Comparison of ENCODE assay signal across 9 mouse cellular contexts in the genomic region with DNA sequence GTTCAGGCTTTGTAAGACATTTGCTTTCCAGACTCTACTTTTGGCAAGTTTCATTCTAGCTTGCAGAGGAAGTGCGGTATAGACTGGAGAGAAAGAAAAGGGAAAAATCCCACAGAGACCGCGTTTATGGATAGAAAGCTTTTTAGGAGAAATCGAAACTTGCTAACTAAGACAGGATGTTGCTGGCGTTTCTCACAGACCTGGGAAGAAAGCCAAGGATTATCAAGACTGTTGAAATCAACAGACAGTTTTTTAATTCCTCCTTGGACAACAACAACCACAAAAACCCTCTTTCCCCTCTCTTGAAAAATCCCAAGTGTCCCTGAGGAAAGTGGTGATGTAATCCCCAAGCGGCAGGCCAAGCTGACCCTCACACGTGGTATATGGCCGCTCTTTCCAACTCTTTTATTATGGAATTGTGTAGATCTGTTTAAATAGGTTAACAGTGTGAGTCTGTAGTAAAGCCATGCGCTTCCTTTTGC. TPM values are rescaled to one million over a fixed set of nuclear protein-coding genes. Genes with fewer than 3 reads are reported as not detected.
DNase-seq lines count a peak whose midpoint lies in the region; ATAC-seq and TF ChIP-seq lines count a peak whose summit lies in the region.
"Had no signal": no experiment of that assay in that cellular context is flagged by ENCODE, and none has a peak within 500 bp of the region (broad histone marks: within the 10 kb centered on the region; RNA-seq: fewer than 3 reads in every experiment).

No protein-coding gene starts in this region.

- peak in 1 of 2 experiments; percentile 63; a peak in 2 of 4 replicates for TF ChIP-seq EP300 in MEL (IDR thresholded peaks at IDR 0.05; ENCODE audit: low read depth in 1 of 2, low read length in 2 of 2)

- H3K4me1 ChIP-seq in MEL (ENCODE audit: control insufficient read depth in 1 of 2, insufficient read depth in 2 of 2, low read length in 2 of 2) = peaks cover 0 to 10% of the 10 kb centered on the region in 2 experiments; a peak in 2 of 4 replicates
- no peaks in the 10 kb centered on the region for H3K4me1 ChIP-seq in kidney, embryonic 16.5 days (ENCODE audit: insufficient read depth, low read length)

- peak overlapping the region; percentile 32 for H3K4me2 ChIP-seq in kidney, embryonic 16.5 days (replicated peaks; ENCODE audit: low read depth, low read length)

- no peak for TF ChIP-seq RAD21 in MEL (IDR thresholded peaks at IDR 0.05; ENCODE audit: low read depth, low read length)

- H3K27ac ChIP-seq in MEL (ENCODE audit: control insufficient read depth, low read depth, low read length) = no peak overlapping the region
- H3K27ac ChIP-seq in kidney, embryonic 16.5 days (ENCODE audit: low read length) = peak overlapping the region; percentile 61

- peak; percentile 49; the same call in 1 of the 2 replicates for ATAC-seq in kidney, embryonic 16.5 days (ENCODE audit: low FRiP score, low TSS enrichment)
- ATAC-seq in megakaryocyte-erythroid progenitor cell, adult 5-6 weeks (replicated peaks; ENCODE audit: low FRiP score, low TSS enrichment, poor library complexity, severe bottlenecking) = peak; percentile 58

- no peak for TF ChIP-seq POLR2A in MEL (IDR thresholded peaks at IDR 0.05; ENCODE audit: control insufficient read depth in 1 of 2, insufficient read depth in 1 of 2, low read depth in 1 of 2, low read length in 2 of 2, poor library complexity in 1 of 2)

- no peaks in the 10 kb centered on the region for H3K9me3 ChIP-seq in MEL (replicated peaks; ENCODE audit: insufficient read depth, low read length)
- H3K9me3 ChIP-seq in kidney, embryonic 16.5 days (ENCODE audit: low read length) = no peaks in the 10 kb centered on the region

- peak overlapping the region; percentile 62 for H3K9ac ChIP-seq in MEL (ENCODE audit: control insufficient read depth, low read depth, low read length, poor library complexity, severe bottlenecking)
- no peak overlapping the region for H3K9ac ChIP-seq in kidney, embryonic 16.5 days (replicated peaks; ENCODE audit: low read length)

- no peak for TF ChIP-seq CTCF in MEL (IDR thresholded peaks at IDR 0.05 in 2 of 3, conservative IDR thresholded peaks at IDR 0.05 in 1 of 3; ENCODE audit: control insufficient read depth in 1 of 3, insufficient read depth in 1 of 3, low read depth in 2 of 3, low read length in 3 of 3, poor library complexity in 1 of 3, severe bottlenecking in 1 of 3)

- peaks cover 0 to 6% of the 10 kb centered on the region in 2 experiments; a peak in 1 of 4 replicates for H3K36me3 ChIP-seq in MEL (ENCODE audit: control insufficient read depth in 1 of 2, insufficient read depth in 2 of 2, low read length in 2 of 2)
- H3K36me3 ChIP-seq in kidney, embryonic 16.5 days (ENCODE audit: insufficient read depth, low read length) = no peaks in the 10 kb centered on the region

- H3K27me3 ChIP-seq in MEL (ENCODE audit: control insufficient read depth in 1 of 2, insufficient read depth in 2 of 2, low read length in 2 of 2) = peaks cover 2 to 5% of the 10 kb centered on the region in 2 experiments
- no peaks in the 10 kb centered on the region for H3K27me3 ChIP-seq in kidney, embryonic 16.5 days (ENCODE audit: insufficient read depth, low read length)

- peak overlapping the region; percentile 49 to 74 for H3K4me3 ChIP-seq in MEL (ENCODE audit: control insufficient read depth in 1 of 2, insufficient read depth in 1 of 2, low read depth in 2 of 2, low read length in 2 of 2)
- no peak overlapping the region for H3K4me3 ChIP-seq in kidney, embryonic 16.5 days (ENCODE audit: low read length)

- DNase-seq in adrenal gland, adult (ENCODE audit: inconsistent age in 2 of 2, low spot score in 1 of 2) = peak; percentile 42 to 86
- no peak for DNase-seq in adrenal gland, postnatal 4 days (ENCODE audit: low spot score in 2 of 2)
- peak; percentile 52 for DNase-seq in MEL (ENCODE audit: low read depth, low spot score)
- peak; percentile 88 for DNase-seq in heart, adult 8-10 months (ENCODE audit: low spot score)
- no peak for DNase-seq in cerebellum, adult 9-11 months
- DNase-seq in cerebellum, adult 9-10 months = no peak

- H3K79me2 ChIP-seq in MEL (ENCODE audit: control insufficient read depth, insufficient read depth, low read length, poor library complexity) = no peaks in the 10 kb centered on the region

- WGBS in kidney, embryonic 16.5 days = 50% methylated on average over 9 of the region's 9 CpGs

TF ChIP-seq in MEL, 35 proteins besides CTCF, POLR2A, EP300 and RAD21 (continues in another document):
- TF ChIP-seq MEF2A (IDR thresholded peaks at IDR 0.05; ENCODE audit: extremely low read depth, insufficient replicate concordance, low read depth, low read length, poor library complexity, severe bottlenecking) = no peak
- no peak for TF ChIP-seq NELFE (IDR thresholded peaks at IDR 0.05; ENCODE audit: low read depth, low read length)
- peak; percentile 44; the same call in 1 of the 2 replicates for TF ChIP-seq SIN3A (IDR thresholded peaks at IDR 0.05; ENCODE audit: low read length)
- no peak for TF ChIP-seq SMC3 (IDR thresholded peaks at IDR 0.05; ENCODE audit: low read depth, low read length)
- 0 out of 2 replicates have a peak, but pooled peaks have one; percentile 38 for TF ChIP-seq MAFK (IDR thresholded peaks at IDR 0.05; ENCODE audit: borderline replicate concordance, low read depth, low read length)
- TF ChIP-seq GATA1 (IDR thresholded peaks at IDR 0.05; ENCODE audit: low read depth, low read length) = peak; percentile 47; the same call in 1 of the 2 replicates
- TF ChIP-seq ELF1 (IDR thresholded peaks at IDR 0.05; ENCODE audit: low read depth, low read length) = no peak
- TF ChIP-seq POLR2AphosphoS2 (IDR thresholded peaks at IDR 0.05; ENCODE audit: low read length) = no peak
- no peak for TF ChIP-seq MYB (IDR thresholded peaks at IDR 0.05; ENCODE audit: low read depth, low read length)
- no peak for TF ChIP-seq NRF1 (IDR thresholded peaks at IDR 0.05; ENCODE audit: insufficient read depth, low read depth, low read length, poor library complexity, severe bottlenecking)
- no peak for TF ChIP-seq MAZ (IDR thresholded peaks at IDR 0.05; ENCODE audit: low read depth, low read length)
- no peak for TF ChIP-seq TCF12 (IDR thresholded peaks at IDR 0.05; ENCODE audit: low read depth, low read length)
- TF ChIP-seq ZC3H11A (IDR thresholded peaks at IDR 0.05; ENCODE audit: low read depth, low read length) = no peak
- no peak for TF ChIP-seq USF2 (IDR thresholded peaks at IDR 0.05; ENCODE audit: borderline replicate concordance in 1 of 2, insufficient read depth in 1 of 2, low read depth in 1 of 2, low read length in 2 of 2)
- no peak for TF ChIP-seq E2F4 (IDR thresholded peaks at IDR 0.05; ENCODE audit: borderline replicate concordance, low read depth, low read length)
- TF ChIP-seq CHD2 (IDR thresholded peaks at IDR 0.05; ENCODE audit: low read length) = no peak

RNA-seq across cellular contexts. Expression of a gene that starts 0.8 kb away (rescaled TPM):
- 10 to 100 TPM; 42.5 to 70.3 TPM for total RNA-seq in adrenal gland, postnatal 4 days (2021)
- total RNA-seq in MEL (2012; rRNA removed) = not detected in 2 replicates
- polyA plus RNA-seq in MEL (2012; ENCODE audit: insufficient read depth in 1 of 2, insufficient read length in 2 of 2, low read depth in 1 of 2, low replicate concordance in 2 of 2, missing spikeins in 1 of 2) = not detected
- 100 to 1,000 TPM; 573 to 758 (median 670) TPM for total RNA-seq in heart, adult 8-10 months (2022)
- polyA plus RNA-seq in kidney, embryonic 16.5 days (2015; fragmentation: Nextera tagmentation; extraction: Ambion mirVana) = 2.6 and 3.5 TPM in 2 replicates
- total RNA-seq in megakaryocyte-erythroid progenitor cell, adult 5-6 weeks (2014; fragmentation: Nextera tagmentation) = not detected in 2 replicates
- total RNA-seq in megakaryocyte-erythroid progenitor cell, adult 5-6 weeks (2017) = not detected in 2 replicates

RNA-seq across cellular contexts. Expression of a gene that starts 4.5 kb away (rescaled TPM):
- total RNA-seq in adrenal gland, postnatal 4 days (2021) = 1 to 10 TPM in 1 of 2 experiments, under 1 TPM in 1; 0.20 to 1.1 TPM
- not detected in 2 replicates for total RNA-seq in MEL (2012; rRNA removed)
- not detected for polyA plus RNA-seq in MEL (2012; ENCODE audit: insufficient read depth in 1 of 2, insufficient read length in 2 of 2, low read depth in 1 of 2, low replicate concordance in 2 of 2, missing spikeins in 1 of 2)
- total RNA-seq in heart, adult 8-10 months (2022) = 1 to 10 TPM in 3 of 4 experiments, under 1 TPM in 1; 0.79 to 1.8 (median 1.2) TPM
- polyA plus RNA-seq in kidney, embryonic 16.5 days (2015; fragmentation: Nextera tagmentation; extraction: Ambion mirVana) = not detected in 2 replicates
- not detected in 2 replicates for total RNA-seq in megakaryocyte-erythroid progenitor cell, adult 5-6 weeks (2014; fragmentation: Nextera tagmentation)
- not detected in 2 replicates for total RNA-seq in megakaryocyte-erythroid progenitor cell, adult 5-6 weeks (2017)
- polyA plus RNA-seq: embryonic facial prominence, embryonic 11.5 days had no signal

RNA-seq across cellular contexts. Expression of a gene that starts 16.3 kb away (rescaled TPM):
- 1 to 10 TPM in 1 of 2 experiments, under 1 TPM in 1; 0.76 to 1.3 TPM for total RNA-seq in adrenal gland, postnatal 4 days (2021)
- not detected in 2 replicates for total RNA-seq in MEL (2012; rRNA removed)
- polyA plus RNA-seq in MEL (2012; ENCODE audit: insufficient read depth in 1 of 2, insufficient read length in 2 of 2, low read depth in 1 of 2, low replicate concordance in 2 of 2, missing spikeins in 1 of 2) = under 1 TPM in 1 of 2 experiments, not detected in 1; 0.11 TPM
- total RNA-seq in heart, adult 8-10 months (2022) = not detected
- polyA plus RNA-seq in kidney, embryonic 16.5 days (2015; fragmentation: Nextera tagmentation; extraction: Ambion mirVana) = 1.1 TPM in 2 replicates
- total RNA-seq in megakaryocyte-erythroid progenitor cell, adult 5-6 weeks (2014; fragmentation: Nextera tagmentation) = not detected in 2 replicates
- total RNA-seq in megakaryocyte-erythroid progenitor cell, adult 5-6 weeks (2017) = 2.2 and 5.6 TPM in 2 replicates

RNA-seq across cellular contexts. Expression of a gene that starts 22.1 kb away (rescaled TPM):
- total RNA-seq in adrenal gland, postnatal 4 days (2021) = 10 to 100 TPM; 51.9 to 54.0 TPM
- total RNA-seq in MEL (2012; rRNA removed) = 70.9 and 72.4 TPM in 2 replicates
- 10 to 100 TPM in 1 of 2 experiments, not detected in 1; 73.0 TPM for polyA plus RNA-seq in MEL (2012; ENCODE audit: insufficient read depth in 1 of 2, insufficient read length in 2 of 2, low read depth in 1 of 2, low replicate concordance in 2 of 2, missing spikeins in 1 of 2)
- total RNA-seq in heart, adult 8-10 months (2022) = 10 to 100 TPM; 10.8 to 12.5 (median 11.4) TPM
- 39.2 and 42.6 TPM in 2 replicates for polyA plus RNA-seq in kidney, embryonic 16.5 days (2015; fragmentation: Nextera tagmentation; extraction: Ambion mirVana)
- 51.6 and 66.7 TPM in 2 replicates for total RNA-seq in megakaryocyte-erythroid progenitor cell, adult 5-6 weeks (2014; fragmentation: Nextera tagmentation)
- total RNA-seq in megakaryocyte-erythroid progenitor cell, adult 5-6 weeks (2017) = 91.7 and 93.5 TPM in 2 replicates

RNA-seq across cellular contexts. Expression of a gene that starts 54.4 kb away (rescaled TPM):
- total RNA-seq in adrenal gland, postnatal 4 days (2021) = 10 to 100 TPM; 23.3 to 24.8 TPM
- 2.2 TPM in 2 replicates for total RNA-seq in MEL (2012; rRNA removed)
- 1 to 10 TPM in 1 of 2 experiments, not detected in 1; 6.7 TPM for polyA plus RNA-seq in MEL (2012; ENCODE audit: insufficient read depth in 1 of 2, insufficient read length in 2 of 2, low read depth in 1 of 2, low replicate concordance in 2 of 2, missing spikeins in 1 of 2)
- 10 to 100 TPM; 15.9 to 21.7 (median 18.8) TPM for total RNA-seq in heart, adult 8-10 months (2022)
- 24.2 and 24.3 TPM in 2 replicates for polyA plus RNA-seq in kidney, embryonic 16.5 days (2015; fragmentation: Nextera tagmentation; extraction: Ambion mirVana)
- total RNA-seq in megakaryocyte-erythroid progenitor cell, adult 5-6 weeks (2014; fragmentation: Nextera tagmentation) = 1.1 and 2.9 TPM in 2 replicates
- total RNA-seq in megakaryocyte-erythroid progenitor cell, adult 5-6 weeks (2017) = 2.1 and 5.6 TPM in 2 replicates

Comparison
In these comparisons a context has a peak if more than half of its experiments do, and no peak if none do; other contexts are left out.
1. DNase-seq: peak in adrenal gland, adult (2 of 2), MEL (single experiment) and heart, adult 8-10 months (single experiment); none in adrenal gland, postnatal 4 days (0 of 2), cerebellum, adult 9-11 months (single experiment) and cerebellum, adult 9-10 months (single experiment).
2. RNA of a gene that starts 0.8 kb away (total RNA-seq): 573 to 758 TPM in heart, adult 8-10 months and 42.5 to 70.3 TPM in adrenal gland, postnatal 4 days; not detected in MEL and not detected in megakaryocyte-erythroid progenitor cell, adult 5-6 weeks; every median in the first group is over 10 times any median in the second.